Mouse (Mus musculus): ENCODE measurements at regions not wholly inside any gene's neighbourhood (a gene's known extent, or its start where the extent isn't known, plus 50 kb on each side); places are given as distances from the start of the nearest gene placed in this dataset.

GRCm38 (mm10) chr13:16512876-16513275, 501.2 kb downstream of the Inhba start:
- H3K36me3 ChIP-seq (ENCODE audit: control insufficient read depth, insufficient read depth), result no peaks in the 10 kb centered on the region
- TF ChIP-seq MYOD1 (IDR thresholded peaks at IDR 0.05; ENCODE audit: control insufficient read depth in 1 of 3, insufficient read length in 2 of 3, low read depth in 2 of 3) (no peak), USF1 (IDR thresholded peaks at IDR 0.05; ENCODE audit: low read depth) (no peak), POLR2AphosphoS2 (IDR thresholded peaks at IDR 0.05; ENCODE audit: insufficient read length, low read depth) (no peak), E2F4 (IDR thresholded peaks at IDR 0.05; ENCODE audit: insufficient read depth) (no peak), MYOG (IDR thresholded peaks at IDR 0.05; ENCODE audit: control insufficient read depth in 1 of 3, insufficient read depth in 1 of 3, insufficient read length in 2 of 3, low read depth in 2 of 3) (no peak), CEBPB (IDR thresholded peaks at IDR 0.05; ENCODE audit: insufficient read depth, poor library complexity, severe bottlenecking) (no peak), SRF (IDR thresholded peaks at IDR 0.05; ENCODE audit: control insufficient read depth, insufficient read length, low read depth) (no peak), TCF12 (IDR thresholded peaks at IDR 0.05; ENCODE audit: insufficient read depth, poor library complexity, severe bottlenecking) (no peak), REST (IDR thresholded peaks at IDR 0.05; ENCODE audit: insufficient read depth, insufficient read length) (no peak), POLR2A (IDR thresholded peaks at IDR 0.05; ENCODE audit: insufficient read length, low read depth) (no peak), TCF3 (IDR thresholded peaks at IDR 0.05; ENCODE audit: insufficient read length, low read depth) (no peak), MAX (IDR thresholded peaks at IDR 0.05; ENCODE audit: low read depth) (no peak)
- no peaks in the 10 kb centered on the region for H3K27me3 ChIP-seq (ENCODE audit: control insufficient read depth, insufficient read depth, insufficient read length)
- H3K4me3 ChIP-seq, result no peak overlapping the region
- no peak overlapping the region for H3ac ChIP-seq (ENCODE audit: control insufficient read depth, insufficient read length)
- H3K79me2 ChIP-seq (ENCODE audit: control insufficient read depth, insufficient read depth), result no peaks in the 10 kb centered on the region
- H3K4me2 ChIP-seq (ENCODE audit: low read depth), result no peak overlapping the region

GRCm38 (mm10) chr13:16515195-16515594, 503.5 kb downstream of the Inhba start:
- no peak overlapping the region for H3K4me2 ChIP-seq (ENCODE audit: low read depth)
- TF ChIP-seq REST (IDR thresholded peaks at IDR 0.05; ENCODE audit: insufficient read depth, insufficient read length), result no peak
- TF ChIP-seq MAX (IDR thresholded peaks at IDR 0.05; ENCODE audit: low read depth), result no peak
- TF ChIP-seq POLR2A (IDR thresholded peaks at IDR 0.05; ENCODE audit: insufficient read length, low read depth), result no peak
- TF ChIP-seq E2F4 (IDR thresholded peaks at IDR 0.05; ENCODE audit: insufficient read depth), result no peak
- TF ChIP-seq CEBPB (IDR thresholded peaks at IDR 0.05; ENCODE audit: insufficient read depth, poor library complexity, severe bottlenecking), result no peak
- TF ChIP-seq SRF (IDR thresholded peaks at IDR 0.05; ENCODE audit: control insufficient read depth, insufficient read length, low read depth), result no peak
- TF ChIP-seq POLR2AphosphoS2 (IDR thresholded peaks at IDR 0.05; ENCODE audit: insufficient read length, low read depth), result no peak
- TF ChIP-seq USF1 (IDR thresholded peaks at IDR 0.05; ENCODE audit: low read depth), result no peak
- TF ChIP-seq MYOG (IDR thresholded peaks at IDR 0.05; ENCODE audit: control insufficient read depth in 1 of 3, insufficient read depth in 1 of 3, insufficient read length in 2 of 3, low read depth in 2 of 3), result no peak
- TF ChIP-seq TCF12 (IDR thresholded peaks at IDR 0.05; ENCODE audit: insufficient read depth, poor library complexity, severe bottlenecking), result no peak
- no peak for TF ChIP-seq MYOD1 (IDR thresholded peaks at IDR 0.05; ENCODE audit: control insufficient read depth in 1 of 3, insufficient read length in 2 of 3, low read depth in 2 of 3)
- TF ChIP-seq TCF3 (IDR thresholded peaks at IDR 0.05; ENCODE audit: insufficient read length, low read depth), result no peak

GRCm38 (mm10) chr13:16529036-16529435, 517.4 kb downstream of the Inhba start:
- Histone ChIP-seq H3K4me2 (ENCODE audit: low read depth) (no peak overlapping the region), H3K27me3 (ENCODE audit: control insufficient read depth, insufficient read depth, insufficient read length) (no peaks in the 10 kb centered on the region), H3K36me3 (ENCODE audit: control insufficient read depth, insufficient read depth) (no peaks in the 10 kb centered on the region), H3ac (ENCODE audit: control insufficient read depth, insufficient read length) (no peak overlapping the region), H3K79me2 (ENCODE audit: control insufficient read depth, insufficient read depth) (no peaks in the 10 kb centered on the region), H3K4me3 (no peak overlapping the region)
- TF ChIP-seq MYOD1 (IDR thresholded peaks at IDR 0.05; ENCODE audit: control insufficient read depth in 1 of 3, insufficient read length in 2 of 3, low read depth in 2 of 3), result no peak
- no peak for TF ChIP-seq POLR2AphosphoS2 (IDR thresholded peaks at IDR 0.05; ENCODE audit: insufficient read length, low read depth)
- TF ChIP-seq REST (IDR thresholded peaks at IDR 0.05; ENCODE audit: insufficient read depth, insufficient read length), result no peak
- no peak for TF ChIP-seq USF1 (IDR thresholded peaks at IDR 0.05; ENCODE audit: low read depth)

More at GRCm38 (mm10) chr13:16515195-16515594, 503.5 kb downstream of the Inhba start:
- Histone ChIP-seq H3ac (ENCODE audit: control insufficient read depth, insufficient read length) (no peak overlapping the region), H3K27me3 (ENCODE audit: control insufficient read depth, insufficient read depth, insufficient read length) (no peaks in the 10 kb centered on the region), H3K36me3 (ENCODE audit: control insufficient read depth, insufficient read depth) (no peaks in the 10 kb centered on the region), H3K79me2 (ENCODE audit: control insufficient read depth, insufficient read depth) (no peaks in the 10 kb centered on the region), H3K4me3 (no peak overlapping the region)

GRCm38 (mm10) chr13:16543771-16544170, 532.1 kb downstream of the Inhba start:
- Histone ChIP-seq H3K36me3 (ENCODE audit: control insufficient read depth, insufficient read depth) (no peaks in the 10 kb centered on the region), H3ac (ENCODE audit: control insufficient read depth, insufficient read length) (no peak overlapping the region), H3K27me3 (ENCODE audit: control insufficient read depth, insufficient read depth, insufficient read length) (no peaks in the 10 kb centered on the region), H3K79me2 (ENCODE audit: control insufficient read depth, insufficient read depth) (no peaks in the 10 kb centered on the region), H3K4me2 (ENCODE audit: low read depth) (no peak overlapping the region), H3K4me3 (no peak overlapping the region)
- TF ChIP-seq USF1 (IDR thresholded peaks at IDR 0.05; ENCODE audit: low read depth) (no peak), E2F4 (IDR thresholded peaks at IDR 0.05; ENCODE audit: insufficient read depth) (no peak), SRF (IDR thresholded peaks at IDR 0.05; ENCODE audit: control insufficient read depth, insufficient read length, low read depth) (no peak), TCF3 (IDR thresholded peaks at IDR 0.05; ENCODE audit: insufficient read length, low read depth) (no peak), POLR2AphosphoS2 (IDR thresholded peaks at IDR 0.05; ENCODE audit: insufficient read length, low read depth) (no peak)

- Histone ChIP-seq H3K4me2 (ENCODE audit: low read depth) (no peak overlapping the region), H3K36me3 (ENCODE audit: control insufficient read depth, insufficient read depth) (no peaks in the 10 kb centered on the region), H3ac (ENCODE audit: control insufficient read depth, insufficient read length) (no peak overlapping the region), H3K79me2 (ENCODE audit: control insufficient read depth, insufficient read depth) (no peaks in the 10 kb centered on the region), H3K27me3 (ENCODE audit: control insufficient read depth, insufficient read depth, insufficient read length) (no peaks in the 10 kb centered on the region), H3K4me3 (no peak overlapping the region)
- TF ChIP-seq MAX (IDR thresholded peaks at IDR 0.05; ENCODE audit: low read depth), result no peak
- no peak for TF ChIP-seq E2F4 (IDR thresholded peaks at IDR 0.05; ENCODE audit: insufficient read depth)
- no peak for TF ChIP-seq CEBPB (IDR thresholded peaks at IDR 0.05; ENCODE audit: insufficient read depth, poor library complexity, severe bottlenecking)
- no peak for TF ChIP-seq MYOD1 (IDR thresholded peaks at IDR 0.05; ENCODE audit: control insufficient read depth in 1 of 3, insufficient read length in 2 of 3, low read depth in 2 of 3)
- TF ChIP-seq POLR2A (IDR thresholded peaks at IDR 0.05; ENCODE audit: insufficient read length, low read depth), result no peak
- TF ChIP-seq TCF12 (IDR thresholded peaks at IDR 0.05; ENCODE audit: insufficient read depth, poor library complexity, severe bottlenecking), result no peak
- no peak for TF ChIP-seq POLR2AphosphoS2 (IDR thresholded peaks at IDR 0.05; ENCODE audit: insufficient read length, low read depth)
- TF ChIP-seq SRF (IDR thresholded peaks at IDR 0.05; ENCODE audit: control insufficient read depth, insufficient read length, low read depth), result no peak
These were observed 538.4 kb downstream of the Inhba start for GRCm38 (mm10) chr13:16550060-16550459.
